Mouse (Mus musculus) embryo, embryonic 10.5 days (tissue): Measurements from ENCODE around the gene Cplx1.
A peak's percentile ranks its signal among the peaks of the same experiment; 100 is the strongest.

Experiments used
- DNase-seq: peaks from one replicate; pipeline ENCODE4 v3.0.0-alpha.2; 2015; ENCODE audit warnings: low spot score

The Cplx1 gene

GRCm38 (mm10) chr5:108549489-108550206 lies at the start of gene Cplx1:
Cplx1 (minus strand) TSS chr5:108550024.
- DNase-seq: peak; percentile 84

DNA sequence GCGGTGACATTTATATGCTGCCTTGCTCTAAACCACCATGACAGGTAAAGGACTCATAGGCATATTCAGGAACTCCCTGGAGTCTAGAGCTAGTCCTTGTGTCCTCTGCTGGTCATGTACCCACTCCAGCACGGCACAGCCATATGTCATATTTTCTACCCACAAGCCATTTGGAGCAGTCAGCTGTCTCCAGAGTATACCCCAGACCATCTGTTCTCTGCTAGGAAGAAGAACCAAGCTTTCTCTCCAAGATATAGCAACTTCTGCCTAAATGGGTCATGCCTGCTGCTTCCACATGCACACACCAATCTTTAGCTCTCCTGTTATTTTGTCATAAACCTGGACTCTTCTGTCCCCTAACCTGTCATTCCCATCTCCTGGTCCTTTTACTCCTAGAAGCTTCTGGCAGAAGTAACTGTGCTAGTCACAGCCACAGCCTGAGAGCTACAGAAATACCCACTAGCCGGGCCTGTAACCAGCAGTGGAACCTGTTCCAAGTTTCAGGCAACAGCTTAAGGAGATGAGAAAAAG lies 31.6 kb upstream of the Cplx1 start:
- DNase-seq: no peak

- DNase-seq: no peak
Observed at GRCm38 (mm10) chr5:108573054-108573453, 23.2 kb upstream of the Cplx1 start.

- no peak for DNase-seq
Observed at GRCm38 (mm10) chr5:108570991-108571390, 21.2 kb upstream of the Cplx1 start.

GRCm38 (mm10) chr5:108567104-108567503 lies 17.3 kb upstream of the Cplx1 start:
- no peak for DNase-seq

GRCm38 (mm10) chr5:108566523-108566922 lies 16.7 kb upstream of the Cplx1 start:
- DNase-seq: no peak

- no peak for DNase-seq
Observed at GRCm38 (mm10) chr5:108565381-108565780, 15.6 kb upstream of the Cplx1 start.

GRCm38 (mm10) chr5:108564346-108564745 lies 14.5 kb upstream of the Cplx1 start:
- DNase-seq: no peak

- DNase-seq: no peak
Observed at GRCm38 (mm10) chr5:108562483-108562882, 12.7 kb upstream of the Cplx1 start.

- no peak for DNase-seq
Observed at GRCm38 (mm10) chr5:108556986-108557385, 7.2 kb upstream of the Cplx1 start.

DNA sequence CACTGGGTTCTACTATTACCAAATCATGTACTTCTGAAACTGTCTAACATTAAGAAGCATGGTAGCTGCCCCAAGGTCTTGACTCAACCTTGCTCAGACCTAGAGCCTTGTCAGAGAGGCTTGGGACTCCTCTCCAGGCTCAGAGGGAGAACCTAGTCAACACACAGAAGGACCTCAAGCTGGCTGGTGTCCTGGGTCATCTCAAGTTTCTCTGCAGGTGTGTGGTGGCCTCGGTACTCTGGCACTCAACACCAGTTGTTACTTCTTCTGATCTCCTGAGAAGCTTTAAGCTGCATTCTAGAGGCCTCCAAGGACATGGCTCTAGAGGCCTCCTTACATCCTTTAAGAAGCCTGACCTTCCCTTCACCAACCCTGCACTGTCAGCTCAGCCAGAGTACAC lies 4.2 kb upstream of the Cplx1 start:
- DNase-seq: no peak

GRCm38 (mm10) chr5:108550207-108550594 lies 377 bp upstream of the Cplx1 start:
- DNase-seq: peak; percentile 20

- DNase-seq: no peak
Observed at GRCm38 (mm10) chr5:108549137-108549488, 711 bp downstream of the Cplx1 start.

- DNase-seq: no peak
Observed at GRCm38 (mm10) chr5:108547636-108548035, 2.2 kb downstream of the Cplx1 start.

- no peak for DNase-seq
Observed at GRCm38 (mm10) chr5:108543516-108544291, 6.1 kb downstream of the Cplx1 start.

- DNase-seq: no peak
Observed at GRCm38 (mm10) chr5:108534188-108534587, 15.6 kb downstream of the Cplx1 start.

- DNase-seq: no peak
Observed at GRCm38 (mm10) chr5:108522597-108522996, 27.2 kb downstream of the Cplx1 start.

- DNase-seq: no peak
Observed at GRCm38 (mm10) chr5:108521896-108522295, 27.9 kb downstream of the Cplx1 start.

DNA sequence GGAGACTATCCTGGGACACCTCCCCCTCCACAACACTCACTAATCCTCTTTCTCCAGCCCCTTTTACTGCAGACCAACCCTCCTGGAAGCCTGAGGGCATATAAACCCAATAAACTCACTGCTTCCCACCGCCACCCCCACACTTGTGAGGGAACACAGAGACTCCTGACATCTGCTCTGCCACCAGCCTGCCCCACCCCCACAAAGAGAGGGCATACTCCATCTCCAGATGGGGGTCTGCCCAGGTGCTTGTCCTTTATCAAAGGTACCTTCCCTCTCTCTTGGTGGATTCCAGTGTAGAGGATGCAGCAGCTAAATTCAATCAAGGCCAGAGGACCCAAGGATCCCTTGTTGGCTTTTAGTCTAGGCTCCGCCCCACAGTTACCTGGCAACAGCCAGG lies 28.8 kb downstream of the Cplx1 start:
- no peak for DNase-seq

- no peak for DNase-seq
Observed at GRCm38 (mm10) chr5:108520153-108520552, 29.7 kb downstream of the Cplx1 start.

GRCm38 (mm10) chr5:108518951-108519350 lies 30.9 kb downstream of the Cplx1 start:
- no peak for DNase-seq

DNA sequence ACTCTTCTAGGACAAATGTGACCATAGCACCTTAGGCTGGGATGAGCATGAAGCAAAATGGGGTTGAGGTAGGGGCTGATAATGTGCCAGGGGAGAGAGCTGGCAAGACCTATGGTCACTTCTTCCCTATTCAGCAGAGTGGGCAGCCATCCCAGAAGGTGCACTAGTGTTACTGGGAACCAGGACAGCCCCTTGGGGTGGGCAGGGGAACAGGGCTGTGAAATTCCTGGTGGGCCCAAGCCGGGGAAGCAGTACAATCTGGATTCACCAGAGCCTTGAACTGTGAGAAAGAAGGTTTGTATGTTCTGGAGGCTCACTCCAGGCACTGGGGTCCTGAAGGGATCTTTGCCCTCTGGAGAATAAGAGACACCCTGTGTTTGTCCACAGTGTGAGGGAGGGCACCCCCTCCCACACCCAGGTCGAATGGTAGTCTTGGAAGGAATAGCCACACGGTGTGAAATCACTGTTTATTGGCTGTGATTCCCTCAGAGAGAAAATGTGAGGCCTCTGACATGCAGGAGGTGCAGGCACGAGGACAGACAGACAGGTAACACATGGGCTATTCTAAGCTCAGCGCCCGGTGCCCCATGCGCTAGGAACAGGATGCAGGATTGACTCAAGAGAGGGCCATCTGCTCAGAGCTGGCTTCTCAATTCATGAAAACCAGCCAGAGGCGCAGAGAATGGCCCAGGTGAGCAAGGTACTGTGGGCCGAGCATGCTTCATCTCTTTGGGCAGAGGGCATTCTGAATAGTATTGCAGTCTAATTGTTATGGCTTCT lies 31.5 kb downstream of the Cplx1 start:
- DNase-seq: no peak

DNA sequence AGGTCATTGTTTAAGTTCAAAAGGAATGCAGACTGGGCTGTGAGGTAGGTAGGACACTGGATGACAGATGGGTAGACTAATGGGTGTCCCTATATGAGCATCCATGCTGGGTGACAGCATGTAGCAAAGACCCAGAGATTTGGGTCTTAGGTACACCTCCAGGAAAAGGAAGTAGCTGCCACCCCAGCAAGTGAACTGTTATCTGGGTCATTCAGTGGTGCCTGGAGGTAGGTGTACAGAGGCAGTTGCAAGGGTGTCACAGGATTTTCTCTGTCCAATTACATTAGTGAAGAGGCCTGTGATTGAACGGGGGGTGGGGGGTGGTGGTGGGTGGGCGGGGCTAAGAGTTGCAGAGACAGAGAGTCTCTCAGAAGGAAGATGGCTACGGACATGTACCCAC lies 33.2 kb downstream of the Cplx1 start:
- no peak for DNase-seq
